Mouse (Mus musculus): ENCODE measurements around the gene Nfib. TPM values are rescaled to one million over a fixed set of nuclear protein-coding genes. Genes with fewer than 3 reads are reported as not detected.

The Nfib gene
- polyA plus RNA-seq, 1 experiment = 4.1 TPM

GRCm38 (mm10) chr4:82438631-82439030, 266.9 kb downstream of the Nfib start:
- whole genome bisulfite sequencing = 76% methylated on average over 5 of the region's 5 CpGs
- TF ChIP-seq CTCF (IDR thresholded peaks at IDR 0.05; ENCODE audit: control insufficient read depth, insufficient read depth, low read length) = no peak
- no peak for TF ChIP-seq POLR2A (IDR thresholded peaks at IDR 0.05; ENCODE audit: borderline replicate concordance, control insufficient read depth, low read depth, low read length)
- Histone ChIP-seq H3K27ac (ENCODE audit: control insufficient read depth, insufficient read depth, low read depth, low read length, poor library complexity) (no peak overlapping the region), H3K4me1 (ENCODE audit: control insufficient read depth, insufficient read depth, low read length) (no peaks in the 10 kb centered on the region), H3K4me3 (replicated peaks; ENCODE audit: control insufficient read depth, low read depth, low read length) (no peak overlapping the region)

- H3K4me3 ChIP-seq (replicated peaks; ENCODE audit: control insufficient read depth, low read depth, low read length) = no peak overlapping the region
- WGBS = 80% methylated on average over 12 of the region's 12 CpGs
- no peaks in the 10 kb centered on the region for H3K4me1 ChIP-seq (ENCODE audit: control insufficient read depth, insufficient read depth, low read length)
- TF ChIP-seq CTCF (IDR thresholded peaks at IDR 0.05; ENCODE audit: control insufficient read depth, insufficient read depth, low read length) = no peak
- no peak overlapping the region for H3K27ac ChIP-seq (ENCODE audit: control insufficient read depth, insufficient read depth, low read depth, low read length, poor library complexity)
These were observed 267.8 kb downstream of the Nfib start for GRCm38 (mm10) chr4:82437533-82438318.

- TF ChIP-seq POLR2A (IDR thresholded peaks at IDR 0.05; ENCODE audit: borderline replicate concordance, control insufficient read depth, low read depth, low read length) (no peak), CTCF (IDR thresholded peaks at IDR 0.05; ENCODE audit: control insufficient read depth, insufficient read depth, low read length) (no peak)
- 44% methylated on average over 2 of the region's 2 CpGs for WGBS
- H3K27ac ChIP-seq (ENCODE audit: control insufficient read depth, insufficient read depth, low read depth, low read length, poor library complexity) = no peak overlapping the region
- no peak overlapping the region for H3K4me3 ChIP-seq (replicated peaks; ENCODE audit: control insufficient read depth, low read depth, low read length)
- no peaks in the 10 kb centered on the region for H3K4me1 ChIP-seq (ENCODE audit: control insufficient read depth, insufficient read depth, low read length)
These were observed 268.9 kb downstream of the Nfib start for GRCm38 (mm10) chr4:82436656-82437055.

GRCm38 (mm10) chr4:82435716-82436115, 269.8 kb downstream of the Nfib start:
- Histone ChIP-seq H3K27ac (ENCODE audit: control insufficient read depth, insufficient read depth, low read depth, low read length, poor library complexity) (no peak overlapping the region), H3K4me1 (ENCODE audit: control insufficient read depth, insufficient read depth, low read length) (no peaks in the 10 kb centered on the region), H3K4me3 (replicated peaks; ENCODE audit: control insufficient read depth, low read depth, low read length) (no peak overlapping the region)
- TF ChIP-seq CTCF (IDR thresholded peaks at IDR 0.05; ENCODE audit: control insufficient read depth, insufficient read depth, low read length) (no peak), POLR2A (IDR thresholded peaks at IDR 0.05; ENCODE audit: borderline replicate concordance, control insufficient read depth, low read depth, low read length) (no peak)
- WGBS = 45% methylated on average over 5 of the region's 5 CpGs

GRCm38 (mm10) chr4:82433926-82434705, 271.4 kb downstream of the Nfib start:
- WGBS = 83% methylated on average over 13 of the region's 13 CpGs
- no peak for TF ChIP-seq POLR2A (IDR thresholded peaks at IDR 0.05; ENCODE audit: borderline replicate concordance, control insufficient read depth, low read depth, low read length)
- no peak for TF ChIP-seq CTCF (IDR thresholded peaks at IDR 0.05; ENCODE audit: control insufficient read depth, insufficient read depth, low read length)
- Histone ChIP-seq H3K4me1 (ENCODE audit: control insufficient read depth, insufficient read depth, low read length) (no peaks in the 10 kb centered on the region), H3K4me3 (replicated peaks; ENCODE audit: control insufficient read depth, low read depth, low read length) (no peak overlapping the region), H3K27ac (ENCODE audit: control insufficient read depth, insufficient read depth, low read depth, low read length, poor library complexity) (no peak overlapping the region)

- Histone ChIP-seq H3K4me3 (replicated peaks; ENCODE audit: control insufficient read depth, low read depth, low read length) (no peak overlapping the region), H3K27ac (ENCODE audit: control insufficient read depth, insufficient read depth, low read depth, low read length, poor library complexity) (no peak overlapping the region), H3K4me1 (ENCODE audit: control insufficient read depth, insufficient read depth, low read length) (no peaks in the 10 kb centered on the region)
- WGBS = 64% methylated on average over 8 of the region's 8 CpGs
- TF ChIP-seq POLR2A (IDR thresholded peaks at IDR 0.05; ENCODE audit: borderline replicate concordance, control insufficient read depth, low read depth, low read length) (no peak), CTCF (IDR thresholded peaks at IDR 0.05; ENCODE audit: control insufficient read depth, insufficient read depth, low read length) (no peak)
These were observed 273.7 kb downstream of the Nfib start for GRCm38 (mm10) chr4:82431831-82432230.

GRCm38 (mm10) chr4:82430802-82431201, 274.7 kb downstream of the Nfib start:
- Histone ChIP-seq H3K27ac (ENCODE audit: control insufficient read depth, insufficient read depth, low read depth, low read length, poor library complexity) (no peak overlapping the region), H3K4me1 (ENCODE audit: control insufficient read depth, insufficient read depth, low read length) (no peaks in the 10 kb centered on the region), H3K4me3 (replicated peaks; ENCODE audit: control insufficient read depth, low read depth, low read length) (no peak overlapping the region)
- WGBS = 68% methylated on average over 3 of the region's 3 CpGs
- no peak for TF ChIP-seq CTCF (IDR thresholded peaks at IDR 0.05; ENCODE audit: control insufficient read depth, insufficient read depth, low read length)
- no peak for TF ChIP-seq POLR2A (IDR thresholded peaks at IDR 0.05; ENCODE audit: borderline replicate concordance, control insufficient read depth, low read depth, low read length)

GRCm38 (mm10) chr4:82426224-82426623, 279.3 kb downstream of the Nfib start:
- no peak overlapping the region for H3K4me3 ChIP-seq (replicated peaks; ENCODE audit: control insufficient read depth, low read depth, low read length)
- 80% methylated on average over 4 of the region's 4 CpGs for WGBS
- no peaks in the 10 kb centered on the region for H3K4me1 ChIP-seq (ENCODE audit: control insufficient read depth, insufficient read depth, low read length)
- H3K27ac ChIP-seq (ENCODE audit: control insufficient read depth, insufficient read depth, low read depth, low read length, poor library complexity) = no peak overlapping the region
- TF ChIP-seq CTCF (IDR thresholded peaks at IDR 0.05; ENCODE audit: control insufficient read depth, insufficient read depth, low read length) (no peak), POLR2A (IDR thresholded peaks at IDR 0.05; ENCODE audit: borderline replicate concordance, control insufficient read depth, low read depth, low read length) (no peak)

All from bone marrow, adult 2 months (tissue).